9 mouse cellular contexts compared by ENCODE assay signal in genomic region chr9:120302980-120303452, GRCm38 (mm10). TPM values are rescaled to one million over a fixed set of nuclear protein-coding genes. Genes with fewer than 3 reads are reported as not detected.
DNase-seq lines count a peak whose midpoint lies in the region; ATAC-seq lines count a peak whose summit lies in the region.
"Had no signal": no experiment of that assay in that cellular context is flagged by ENCODE, and none has a peak within 500 bp of the region (broad histone marks: within the 10 kb centered on the region; RNA-seq: fewer than 3 reads in every experiment).

No protein-coding gene starts in this region.

- ATAC-seq in hindbrain, embryonic 11.5 days (ENCODE audit: low FRiP score), result peak; percentile 36
- ATAC-seq in midbrain, embryonic 13.5 days, result peak; percentile 32; the same call in 1 of the 2 replicates
- no peak for ATAC-seq in erythroid progenitor cell, adult 5-6 weeks (replicated peaks; ENCODE audit: low FRiP score, poor library complexity, severe bottlenecking)
- no peak for ATAC-seq in megakaryocyte, adult 5-6 weeks (ENCODE audit: poor library complexity, severe bottlenecking)

- H3K27me3 ChIP-seq in heart, embryonic 10.5 days (ENCODE audit: insufficient read depth, poor library complexity, severe bottlenecking), result peaks cover 65% of the 10 kb centered on the region
- H3K27me3 ChIP-seq in hindbrain, embryonic 11.5 days (ENCODE audit: control insufficient read depth, insufficient read depth, low read length), result peaks cover 46% of the 10 kb centered on the region
- H3K27me3 ChIP-seq in midbrain, embryonic 13.5 days, result peaks cover 63% of the 10 kb centered on the region

- no peaks in the 10 kb centered on the region for H3K36me3 ChIP-seq in heart, embryonic 10.5 days
- no peaks in the 10 kb centered on the region for H3K36me3 ChIP-seq in hindbrain, embryonic 11.5 days (ENCODE audit: control insufficient read depth, insufficient read depth, low read length)
- no peaks in the 10 kb centered on the region for H3K36me3 ChIP-seq in midbrain, embryonic 13.5 days

- H3K4me3 ChIP-seq in heart, embryonic 10.5 days, result peak overlapping the region; percentile 75
- peak overlapping the region; percentile 50 for H3K4me3 ChIP-seq in hindbrain, embryonic 11.5 days (ENCODE audit: low read depth, low read length)
- H3K4me3 ChIP-seq in midbrain, embryonic 13.5 days (replicated peaks), result peak overlapping the region; percentile 56

- no peak for DNase-seq in heart, embryonic 10.5 days (ENCODE audit: low spot score)
- DNase-seq in heart, postnatal 36 days, result no peak
- DNase-seq in ZHBTc4 (ENCODE audit: low read depth, low spot score), result peak; percentile 39
- peak; percentile 55 for DNase-seq in hindbrain, embryonic 11.5 days (ENCODE audit: low spot score)
- no peak for DNase-seq in layer of hippocampus, postnatal 10 days (ENCODE audit: low spot score in 2 of 2)
- DNase-seq: thymus, adult 18-20 months had no signal

- intact Hi-C loops in heart, postnatal 36 days (cut with DNase I), result loop anchor here (5.0 kb wide), 1 partner anchor 34 kb away; no protein-coding TSS in a partner anchor

- H3K9me3 ChIP-seq in heart, embryonic 10.5 days, result peaks cover 5% of the 10 kb centered on the region; the same call in 1 of the 2 replicates
- no peaks in the 10 kb centered on the region for H3K9me3 ChIP-seq in hindbrain, embryonic 11.5 days (ENCODE audit: control insufficient read depth, low read length)
- H3K9me3 ChIP-seq in midbrain, embryonic 13.5 days, result peaks cover 5% of the 10 kb centered on the region; the same call in 1 of the 2 replicates

- WGBS in heart, embryonic 10.5 days, result 12% methylated on average over 19 of the region's 19 CpGs
- 13% methylated on average over 19 of the region's 19 CpGs for WGBS in hindbrain, embryonic 11.5 days
- 5% methylated on average over 19 of the region's 19 CpGs for WGBS in midbrain, embryonic 13.5 days

- H3K4me2 ChIP-seq in hindbrain, embryonic 11.5 days (replicated peaks; ENCODE audit: low read depth, low read length), result peak overlapping the region; percentile 96
- H3K4me2 ChIP-seq in midbrain, embryonic 13.5 days (replicated peaks), result peak overlapping the region; percentile 89

- peak overlapping the region; percentile 49; the same call in 1 of the 2 replicates for H3K9ac ChIP-seq in hindbrain, embryonic 11.5 days (ENCODE audit: low read depth, low read length)
- peak overlapping the region; percentile 69 for H3K9ac ChIP-seq in midbrain, embryonic 13.5 days (replicated peaks)

- no peak overlapping the region for H3K27ac ChIP-seq in heart, embryonic 10.5 days
- H3K27ac ChIP-seq in hindbrain, embryonic 11.5 days (ENCODE audit: low read depth, low read length), result no peak overlapping the region
- peak overlapping the region; percentile 62 for H3K27ac ChIP-seq in midbrain, embryonic 13.5 days

- peaks cover 20% of the 10 kb centered on the region for H3K4me1 ChIP-seq in heart, embryonic 10.5 days
- peaks cover 6% of the 10 kb centered on the region for H3K4me1 ChIP-seq in hindbrain, embryonic 11.5 days (replicated peaks; ENCODE audit: control insufficient read depth, insufficient read depth, low read length)
- peaks cover 23% of the 10 kb centered on the region for H3K4me1 ChIP-seq in midbrain, embryonic 13.5 days (replicated peaks)

RNA-seq across cellular contexts. Expression of gene Myrip, which starts 1.7 kb away (rescaled TPM):
- 0.15 and 0.21 TPM in 2 replicates for polyA plus RNA-seq in heart, embryonic 10.5 days (2016; fragmentation: Nextera tagmentation; extraction: Ambion mirVana)
- total RNA-seq in heart, postnatal 36 days (2021), result 1 to 10 TPM; 4.6 to 5.5 TPM
- 0.25 and 0.66 TPM in 2 replicates for polyA plus RNA-seq in hindbrain, embryonic 11.5 days (2014; fragmentation: Nextera tagmentation; extraction: Ambion mirVana)
- 2.5 and 4.1 TPM in 2 replicates for polyA plus RNA-seq in midbrain, embryonic 13.5 days (2015; fragmentation: Nextera tagmentation; extraction: Ambion mirVana)
- not detected in 2 replicates for total RNA-seq in erythroid progenitor cell, adult 5-6 weeks (2015; ENCODE audit: low replicate concordance)
- not detected in 2 replicates for total RNA-seq in erythroid progenitor cell, adult 5-6 weeks (2017; ENCODE audit: low replicate concordance)
- total RNA-seq in layer of hippocampus, postnatal 10 days (2021), result 10 to 100 TPM; 42.8 to 45.5 TPM
- 0.46 TPM in 1 of 2 replicates, not detected in the other for total RNA-seq in megakaryocyte, adult 5-6 weeks (2015)
- not detected in 2 replicates for total RNA-seq in megakaryocyte, adult 5-6 weeks (2017)

Comparison
In these comparisons a context has a peak if more than half of its experiments do, and no peak if none do; other contexts are left out.
1. DNase-seq: peak in ZHBTc4 (single experiment) and hindbrain, embryonic 11.5 days (single experiment); none in heart, embryonic 10.5 days (single experiment), heart, postnatal 36 days (0 of 2) and layer of hippocampus, postnatal 10 days (0 of 2).
2. ATAC-seq: peak in hindbrain, embryonic 11.5 days (single experiment) and midbrain, embryonic 13.5 days (single experiment); none in erythroid progenitor cell, adult 5-6 weeks (single experiment) and megakaryocyte, adult 5-6 weeks (single experiment).
3. RNA of gene Myrip, which starts 1.7 kb away (total RNA-seq): 42.8 to 45.5 TPM in layer of hippocampus, postnatal 10 days; 4.6 to 5.5 TPM in heart, postnatal 36 days, not detected in erythroid progenitor cell, adult 5-6 weeks and 0.46 TPM in megakaryocyte, adult 5-6 weeks; every median in the first group is over 4 times any median in the second.
4. Peak in every context shown above with its lines, with median percentiles within 50 percentile points of each other: H3K4me3 ChIP-seq.